Mouse (Mus musculus): ENCODE results near the gene Tmsb15a. TPM values are rescaled to one million over a fixed set of nuclear protein-coding genes. Genes with fewer than 3 reads are reported as not detected.

The Tmsb15a gene
- polyA plus RNA-seq, 1 experiment from 2014 or later = not detected

DNA sequence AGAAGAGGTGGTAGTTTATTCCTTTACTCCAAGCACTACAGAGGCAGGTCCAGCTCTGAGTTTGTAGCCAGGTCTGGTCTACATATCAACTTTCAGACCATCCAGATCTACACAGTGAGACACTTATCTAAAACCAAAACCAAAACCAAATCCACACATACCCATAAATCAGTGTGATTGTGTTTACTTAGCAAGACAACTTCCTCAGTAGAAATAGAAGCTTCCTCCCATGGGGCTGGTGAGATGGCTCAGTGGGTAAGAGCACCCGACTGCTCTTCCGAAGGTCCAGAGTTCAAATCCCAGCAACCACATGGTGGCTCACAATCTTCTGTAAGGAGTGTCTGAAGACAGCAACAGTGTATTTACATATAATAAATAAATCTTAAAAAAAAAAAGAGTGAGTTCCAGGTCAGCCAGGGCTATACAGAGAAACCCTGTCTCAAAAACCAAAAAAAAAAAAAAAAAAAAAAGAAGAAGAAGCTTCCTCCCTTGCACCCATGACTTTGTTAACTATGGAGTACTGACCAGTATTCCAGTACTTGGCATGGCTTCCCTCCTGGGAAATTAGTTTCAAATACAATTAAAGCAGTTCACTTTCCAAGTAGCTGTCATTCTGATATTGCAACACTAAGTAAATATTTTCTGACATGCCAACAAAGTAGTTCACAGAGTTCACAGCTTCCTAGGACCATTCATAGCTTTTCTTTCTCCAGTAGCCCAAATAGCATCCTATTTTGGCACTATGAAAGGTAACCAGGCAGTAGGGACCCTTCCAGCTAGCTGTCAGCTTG is 13.9 kb upstream of the Tmsb15a start:
- H3K27ac ChIP-seq (ENCODE audit: low read length) = no peak overlapping the region

DNA sequence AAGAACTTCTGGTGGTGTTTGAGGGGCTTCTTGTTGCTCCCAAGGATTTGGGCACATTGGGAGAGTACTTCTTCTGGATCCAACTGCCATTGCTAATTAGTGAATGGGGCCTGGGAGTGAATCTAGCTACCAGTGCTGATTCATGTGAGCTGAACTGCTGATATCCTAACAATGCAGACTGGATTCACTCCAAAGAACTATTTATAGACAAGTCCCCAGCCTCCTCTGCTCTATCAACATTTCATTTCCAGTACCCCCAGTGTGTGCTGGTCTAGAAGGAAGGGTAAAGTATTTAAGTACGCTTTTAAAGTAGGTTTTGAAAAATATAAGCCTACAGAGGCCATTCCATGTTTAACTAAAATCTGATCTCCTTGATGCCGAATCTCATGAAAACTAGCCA is 12.2 kb downstream of the Tmsb15a start:
- 82% methylated on average over 2 of the region's 2 CpGs for WGBS
- Histone ChIP-seq H3K4me3 (ENCODE audit: low read depth, low read length) (no peak overlapping the region), H3K9ac (replicated peaks; ENCODE audit: low read depth, low read length) (no peak overlapping the region), H3K9me3 (ENCODE audit: control insufficient read depth, low read depth, low read length) (no peaks in the 10 kb centered on the region), H3K27ac (ENCODE audit: low read length) (no peak overlapping the region), H3K4me1 (ENCODE audit: control insufficient read depth, insufficient read depth, low read length) (no peaks in the 10 kb centered on the region), H3K4me2 (replicated peaks; ENCODE audit: low read depth, low read length) (no peak overlapping the region), H3K36me3 (ENCODE audit: control insufficient read depth, insufficient read depth, low read length) (no peaks in the 10 kb centered on the region), H3K27me3 (ENCODE audit: control insufficient read depth, insufficient read depth, low read length) (no peaks in the 10 kb centered on the region)
- ATAC-seq (ENCODE audit: insufficient number of reproducible peaks, insufficient read depth, low FRiP score, low read depth) = no peak

More for the DNA sequence above, 13.9 kb upstream of the Tmsb15a start:
- WGBS = 87% methylated on average over 2 of the region's 2 CpGs
- no peak overlapping the region for H3K4me2 ChIP-seq (replicated peaks; ENCODE audit: low read depth, low read length)
- no peak overlapping the region for H3K9ac ChIP-seq (replicated peaks; ENCODE audit: low read depth, low read length)
- H3K9me3 ChIP-seq (ENCODE audit: control insufficient read depth, low read depth, low read length) = no peaks in the 10 kb centered on the region
- ATAC-seq (ENCODE audit: insufficient number of reproducible peaks, insufficient read depth, low FRiP score, low read depth) = no peak
- H3K4me1 ChIP-seq (ENCODE audit: control insufficient read depth, insufficient read depth, low read length) = no peaks in the 10 kb centered on the region
- no peaks in the 10 kb centered on the region for H3K36me3 ChIP-seq (ENCODE audit: control insufficient read depth, insufficient read depth, low read length)
- H3K27me3 ChIP-seq (ENCODE audit: control insufficient read depth, insufficient read depth, low read length) = no peaks in the 10 kb centered on the region
- H3K4me3 ChIP-seq (ENCODE audit: low read depth, low read length) = no peak overlapping the region

DNA sequence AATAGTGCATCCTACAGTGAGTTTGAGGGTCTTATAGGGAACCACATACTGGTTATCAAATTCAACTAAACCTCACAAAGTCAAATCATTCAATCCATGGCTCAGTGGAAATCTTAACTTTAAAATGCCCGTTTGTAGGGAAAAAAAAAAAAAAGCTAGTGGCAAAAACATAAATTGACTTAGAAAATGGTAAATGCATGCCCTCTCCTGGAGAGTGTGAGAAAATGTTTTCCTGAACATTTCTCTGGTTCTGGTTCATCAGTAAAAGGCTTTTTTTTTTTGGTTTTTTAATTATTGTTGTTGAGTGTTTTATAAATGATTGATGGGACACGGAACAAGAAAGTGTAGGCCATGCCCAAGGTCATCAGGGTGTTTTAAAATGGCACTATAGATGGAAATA is 20.7 kb downstream of the Tmsb15a start:
- Histone ChIP-seq H3K4me2 (replicated peaks; ENCODE audit: low read depth, low read length) (no peak overlapping the region), H3K27ac (ENCODE audit: low read length) (no peak overlapping the region), H3K4me3 (ENCODE audit: low read depth, low read length) (no peak overlapping the region), H3K9ac (replicated peaks; ENCODE audit: low read depth, low read length) (no peak overlapping the region), H3K27me3 (ENCODE audit: control insufficient read depth, insufficient read depth, low read length) (no peaks in the 10 kb centered on the region), H3K36me3 (ENCODE audit: control insufficient read depth, insufficient read depth, low read length) (no peaks in the 10 kb centered on the region), H3K4me1 (ENCODE audit: control insufficient read depth, insufficient read depth, low read length) (no peaks in the 10 kb centered on the region), H3K9me3 (ENCODE audit: control insufficient read depth, low read depth, low read length) (no peaks in the 10 kb centered on the region)
- no peak for ATAC-seq (ENCODE audit: insufficient number of reproducible peaks, insufficient read depth, low FRiP score, low read depth)
- WGBS = 33% methylated on average over 2 of the region's 2 CpGs

DNA sequence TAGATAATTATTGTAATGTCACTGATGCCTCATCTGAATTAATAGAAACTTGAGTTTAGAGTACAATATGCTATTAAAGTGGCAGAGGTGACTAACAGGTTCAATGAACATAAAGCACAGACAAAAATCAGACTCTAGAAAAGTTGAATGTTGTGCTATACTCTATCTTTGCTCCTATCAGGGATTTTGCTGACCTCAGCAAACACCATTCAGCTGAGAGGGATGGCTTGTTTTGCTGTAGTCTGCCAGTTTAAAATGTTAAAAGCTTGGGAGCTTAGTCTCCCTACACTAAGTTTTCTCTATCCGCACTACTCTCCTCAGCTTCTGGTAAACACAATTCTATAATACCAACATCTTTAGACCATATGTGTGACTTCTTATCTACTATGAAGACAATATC is 21.9 kb downstream of the Tmsb15a start:
- Histone ChIP-seq H3K4me3 (ENCODE audit: low read depth, low read length) (no peak overlapping the region), H3K36me3 (ENCODE audit: control insufficient read depth, insufficient read depth, low read length) (no peaks in the 10 kb centered on the region), H3K27me3 (ENCODE audit: control insufficient read depth, insufficient read depth, low read length) (no peaks in the 10 kb centered on the region), H3K4me1 (ENCODE audit: control insufficient read depth, insufficient read depth, low read length) (no peaks in the 10 kb centered on the region), H3K9ac (replicated peaks; ENCODE audit: low read depth, low read length) (no peak overlapping the region), H3K9me3 (ENCODE audit: control insufficient read depth, low read depth, low read length) (no peaks in the 10 kb centered on the region), H3K27ac (ENCODE audit: low read length) (no peak overlapping the region), H3K4me2 (replicated peaks; ENCODE audit: low read depth, low read length) (no peak overlapping the region)
- WGBS = 93% methylated on average over 1 of the region's 1 CpGs
- ATAC-seq (ENCODE audit: insufficient number of reproducible peaks, insufficient read depth, low FRiP score, low read depth) = no peak

DNA sequence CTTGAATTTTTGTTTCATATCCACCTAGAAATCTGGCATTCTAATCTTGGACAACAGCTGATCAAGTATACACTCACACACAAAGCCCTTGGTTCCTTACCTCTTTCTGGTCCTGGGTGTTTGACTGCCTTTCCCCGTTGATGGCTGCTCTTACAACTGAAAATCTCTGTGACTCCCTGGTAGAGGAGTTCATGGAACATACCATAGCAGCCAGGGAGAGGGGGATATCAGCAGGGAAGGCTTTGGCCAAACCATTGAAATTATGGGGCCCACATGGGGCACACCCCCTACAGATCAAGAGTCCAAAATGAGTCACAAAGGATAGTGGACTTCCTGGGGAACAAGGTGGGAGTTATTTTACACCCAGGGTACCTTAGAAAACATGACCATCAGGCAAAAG is 31.4 kb downstream of the Tmsb15a start, which contains the start of gene Tcp11x2:
Gene Tcp11x2, minus strand, starts transcription at position 158 of the 400 bp plus-strand sequence.
- no peak for ATAC-seq (ENCODE audit: insufficient number of reproducible peaks, insufficient read depth, low FRiP score, low read depth)
- no peaks in the 10 kb centered on the region for H3K9me3 ChIP-seq (ENCODE audit: control insufficient read depth, low read depth, low read length)
- no peaks in the 10 kb centered on the region for H3K4me1 ChIP-seq (ENCODE audit: control insufficient read depth, insufficient read depth, low read length)
- no peaks in the 10 kb centered on the region for H3K36me3 ChIP-seq (ENCODE audit: control insufficient read depth, insufficient read depth, low read length)
- no peak within 1 kb of the TSS for H3K9ac ChIP-seq (replicated peaks; ENCODE audit: low read depth, low read length)
- 48% methylated on average over 1 of the region's 1 CpGs for WGBS
- H3K4me2 ChIP-seq (replicated peaks; ENCODE audit: low read depth, low read length) = no peak within 1 kb of the TSS
- H3K27me3 ChIP-seq (ENCODE audit: control insufficient read depth, insufficient read depth, low read length) = no peaks in the 10 kb centered on the region
- H3K4me3 ChIP-seq (ENCODE audit: low read depth, low read length) = no peak within 1 kb of the TSS
- no peak within 1 kb of the TSS for H3K27ac ChIP-seq (ENCODE audit: low read length)

DNA sequence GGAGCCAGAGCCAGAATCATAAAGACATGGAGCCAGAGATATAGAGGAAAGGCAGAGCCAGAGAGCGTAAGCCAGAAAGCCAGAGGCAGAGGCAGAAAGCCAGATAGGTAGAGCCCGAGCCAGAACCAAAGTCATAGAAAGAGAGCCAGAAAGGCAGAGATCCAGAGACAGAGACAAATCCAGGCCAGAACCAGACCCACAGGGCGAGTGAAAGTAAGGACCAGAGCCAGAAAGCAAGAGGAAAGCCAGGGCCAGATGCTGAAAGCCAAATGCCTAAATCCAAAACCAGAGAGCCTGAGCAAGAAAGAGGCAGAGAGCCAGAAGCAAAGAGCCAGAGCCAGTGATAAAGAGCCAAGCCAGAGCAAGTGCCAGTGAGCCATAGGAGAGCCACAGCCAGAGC is 37.3 kb downstream of the Tmsb15a start:
- no peaks in the 10 kb centered on the region for H3K9me3 ChIP-seq (ENCODE audit: control insufficient read depth, low read depth, low read length)
- WGBS = 75% methylated on average over 3 of the region's 3 CpGs
- no peak for ATAC-seq (ENCODE audit: insufficient number of reproducible peaks, insufficient read depth, low FRiP score, low read depth)

DNA sequence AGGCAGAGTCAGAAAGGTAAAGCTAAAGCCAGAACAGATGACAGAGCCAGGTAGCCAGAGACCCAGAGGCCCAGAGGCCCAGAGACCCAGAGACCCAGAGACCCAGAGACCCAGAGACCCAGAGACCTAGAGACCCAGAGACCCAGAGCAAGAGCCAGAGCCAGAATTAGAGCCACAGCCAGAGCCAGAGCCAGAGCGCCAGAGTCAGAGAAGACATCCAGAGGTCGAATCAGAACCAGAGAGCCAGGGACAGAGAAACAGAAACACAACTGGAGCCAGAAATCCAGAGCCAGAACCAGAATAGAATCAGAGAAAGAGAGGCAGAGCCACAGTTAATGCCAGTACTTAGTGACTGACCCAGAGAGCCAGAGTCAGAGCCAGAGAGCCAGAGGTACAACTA is 43.2 kb downstream of the Tmsb15a start:
- WGBS = 68% methylated on average over 2 of the region's 2 CpGs
- Histone ChIP-seq H3K9me3 (ENCODE audit: control insufficient read depth, low read depth, low read length) (no peaks in the 10 kb centered on the region), H3K27me3 (ENCODE audit: control insufficient read depth, insufficient read depth, low read length) (no peaks in the 10 kb centered on the region), H3K4me3 (ENCODE audit: low read depth, low read length) (no peak overlapping the region), H3K4me2 (replicated peaks; ENCODE audit: low read depth, low read length) (no peak overlapping the region), H3K4me1 (ENCODE audit: control insufficient read depth, insufficient read depth, low read length) (no peaks in the 10 kb centered on the region), H3K36me3 (ENCODE audit: control insufficient read depth, insufficient read depth, low read length) (no peaks in the 10 kb centered on the region), H3K9ac (replicated peaks; ENCODE audit: low read depth, low read length) (no peak overlapping the region), H3K27ac (ENCODE audit: low read length) (no peak overlapping the region)
- ATAC-seq (ENCODE audit: insufficient number of reproducible peaks, insufficient read depth, low FRiP score, low read depth) = no peak

More for the DNA sequence above, 37.3 kb downstream of the Tmsb15a start:
- Histone ChIP-seq H3K4me1 (ENCODE audit: control insufficient read depth, insufficient read depth, low read length) (no peaks in the 10 kb centered on the region), H3K9ac (replicated peaks; ENCODE audit: low read depth, low read length) (no peak overlapping the region), H3K27me3 (ENCODE audit: control insufficient read depth, insufficient read depth, low read length) (no peaks in the 10 kb centered on the region), H3K27ac (ENCODE audit: low read length) (no peak overlapping the region), H3K4me3 (ENCODE audit: low read depth, low read length) (no peak overlapping the region), H3K4me2 (replicated peaks; ENCODE audit: low read depth, low read length) (no peak overlapping the region), H3K36me3 (ENCODE audit: control insufficient read depth, insufficient read depth, low read length) (no peaks in the 10 kb centered on the region)

Measured in stomach, embryonic 14.5 days (tissue).